Mouse (Mus musculus): Measurements from ENCODE around the gene Mbip. TPM values are rescaled to one million over a fixed set of nuclear protein-coding genes. Genes with fewer than 3 reads are reported as not detected.

The Mbip gene
- polyA plus RNA-seq (2015; fragmentation: Nextera tagmentation; extraction: Ambion mirVana) = 17.8 and 18.9 TPM in 2 replicates

GRCm38 (mm10) chr12:56345367-56346089 lies at the start of gene Mbip:
Gene Mbip (minus strand): TSS chr12:56345894.

Other genes starting within 250 kb of the Mbip start
- not detected in 2 replicates for gene Nkx2-1, start 191.0 kb upstream of the Mbip start, polyA plus RNA-seq (2015; fragmentation: Nextera tagmentation; extraction: Ambion mirVana)

All from spleen, postnatal 0 days (tissue).